Mouse (Mus musculus) yolk sac, embryonic 10.5 days (tissue): ENCODE measurements around the gene Rbmx.
A peak's percentile ranks its signal among the peaks of the same experiment; 100 is the strongest.

Experiments used
- DNase-seq: peaks from one replicate; pipeline ENCODE4 v3.0.0-alpha.2; 2017; ENCODE audit warnings: low spot score

The Rbmx gene

GRCm38 (mm10) chrX:57392367-57393246 is at the start of gene Rbmx:
Gene Rbmx (minus strand): TSS chrX:57393036.
- DNase-seq, result peak; percentile 85

GRCm38 (mm10) chrX:57433897-57434296 is 41.1 kb upstream of the Rbmx start:
- DNase-seq, result no peak

- DNase-seq, result no peak
Observed at GRCm38 (mm10) chrX:57431610-57432009, 38.8 kb upstream of the Rbmx start.

- DNase-seq, result no peak
Observed at GRCm38 (mm10) chrX:57408769-57409168, 15.9 kb upstream of the Rbmx start, which contains the start of gene Gm364. Gene Gm364 (plus strand): TSS chrX:57409154.

- no peak for DNase-seq
Observed at GRCm38 (mm10) chrX:57403651-57404050, 10.8 kb upstream of the Rbmx start.

GRCm38 (mm10) chrX:57401388-57401787 is 8.6 kb upstream of the Rbmx start:
- no peak for DNase-seq

GRCm38 (mm10) chrX:57393412-57393811 is 576 bp upstream of the Rbmx start:
- DNase-seq, result no peak

- DNase-seq, result no peak
Observed at GRCm38 (mm10) chrX:57380915-57381314, 11.9 kb downstream of the Rbmx start.

GRCm38 (mm10) chrX:57378579-57378978 is 14.3 kb downstream of the Rbmx start:
- peak; percentile 67 for DNase-seq

- DNase-seq, result no peak
Observed at GRCm38 (mm10) chrX:57377096-57377495, 15.7 kb downstream of the Rbmx start.

GRCm38 (mm10) chrX:57374029-57374428 is 18.8 kb downstream of the Rbmx start:
- DNase-seq, result no peak

GRCm38 (mm10) chrX:57373543-57373942 is 19.3 kb downstream of the Rbmx start:
- DNase-seq, result peak; percentile 38

- peak; percentile 32 for DNase-seq
Observed at GRCm38 (mm10) chrX:57372965-57373364, 19.9 kb downstream of the Rbmx start.

- peak; percentile 36 for DNase-seq
Observed at GRCm38 (mm10) chrX:57364891-57365569, 27.8 kb downstream of the Rbmx start.

GRCm38 (mm10) chrX:57359316-57359715 is 33.5 kb downstream of the Rbmx start:
- DNase-seq, result no peak

GRCm38 (mm10) chrX:57339220-57339619 is 53.6 kb downstream of the Rbmx start:
- no peak for DNase-seq

GRCm38 (mm10) chrX:57338371-57339211 is 54.2 kb downstream of the Rbmx start, which contains the start of gene Arhgef6:
Gene Arhgef6 (minus strand): TSS chrX:57338729.
- DNase-seq, result peak; percentile 27

- DNase-seq, result no peak
Observed at GRCm38 (mm10) chrX:57337582-57337981, 55.3 kb downstream of the Rbmx start.

- no peak for DNase-seq
Observed at GRCm38 (mm10) chrX:57336958-57337357, 55.9 kb downstream of the Rbmx start.

- no peak for DNase-seq
Observed at GRCm38 (mm10) chrX:57335313-57335712, 57.5 kb downstream of the Rbmx start.
